Comparison of ENCODE assay signal across 14 mouse cellular contexts in the genomic region with DNA sequence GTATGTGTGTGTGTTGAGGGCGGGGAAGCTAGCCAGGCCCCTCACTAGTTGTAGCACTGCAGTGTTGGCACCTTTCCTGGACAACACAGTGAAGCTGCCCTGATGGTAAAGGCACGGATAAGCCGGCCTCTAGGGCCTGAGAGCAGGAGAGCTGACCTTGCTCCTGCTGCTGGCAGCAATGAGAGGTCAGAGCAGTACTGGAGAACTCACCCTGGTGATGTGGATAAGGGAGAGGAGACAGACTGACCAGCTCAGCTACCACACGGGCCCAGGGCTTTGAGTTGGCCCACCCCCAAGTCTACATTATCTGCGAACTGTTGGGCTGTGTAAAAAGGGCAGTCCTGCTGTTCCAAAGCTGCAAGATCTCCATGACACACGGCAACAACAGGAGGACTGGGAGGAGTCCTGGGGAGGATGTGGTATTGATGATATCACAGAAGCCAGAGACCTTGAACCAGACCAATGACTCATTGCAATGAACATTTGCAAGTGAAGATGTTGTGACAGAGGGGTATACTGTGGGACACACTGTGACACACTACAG.
A peak's percentile ranks its signal among the peaks of the same experiment; 100 is the strongest.
DNase-seq lines count a peak whose midpoint lies in the region; ATAC-seq lines count a peak whose summit lies in the region.
"Had no signal": no experiment of that assay in that cellular context is flagged by ENCODE, and none has a peak within 500 bp of the region (broad histone marks: within the 10 kb centered on the region; RNA-seq: fewer than 3 reads in every experiment).

No protein-coding gene starts in this region.

- H3K4me3 ChIP-seq in hindbrain, embryonic 10.5 days = no peak overlapping the region
- H3K4me3 ChIP-seq in hindbrain, embryonic 12.5 days = no peak overlapping the region
- no peak overlapping the region for H3K4me3 ChIP-seq in midbrain, embryonic 16.5 days (ENCODE audit: low read depth, low read length)
- H3K4me3 ChIP-seq: erythroblast, embryonic 14.5 days; intestine, embryonic 15.5 days; neural tube, embryonic 12.5 days had no signal

- 79% methylated on average over 6 of the region's 6 CpGs for WGBS in hindbrain, embryonic 10.5 days
- 77% methylated on average over 6 of the region's 6 CpGs for WGBS in hindbrain, embryonic 12.5 days
- WGBS in midbrain, embryonic 16.5 days = 67% methylated on average over 6 of the region's 6 CpGs

- no peaks in the 10 kb centered on the region for H3K27me3 ChIP-seq in hindbrain, embryonic 10.5 days (ENCODE audit: insufficient read depth, poor library complexity, severe bottlenecking)
- H3K27me3 ChIP-seq in hindbrain, embryonic 12.5 days = no peaks in the 10 kb centered on the region
- no peaks in the 10 kb centered on the region for H3K27me3 ChIP-seq in midbrain, embryonic 16.5 days (ENCODE audit: control insufficient read depth, insufficient read depth, low read depth, low read length)
- H3K27me3 ChIP-seq: intestine, embryonic 15.5 days; neural tube, embryonic 12.5 days had no signal

- H3K36me3 ChIP-seq in hindbrain, embryonic 10.5 days = no peaks in the 10 kb centered on the region
- no peaks in the 10 kb centered on the region for H3K36me3 ChIP-seq in hindbrain, embryonic 12.5 days
- no peaks in the 10 kb centered on the region for H3K36me3 ChIP-seq in midbrain, embryonic 16.5 days (ENCODE audit: control insufficient read depth, insufficient read depth, low read length)
- H3K36me3 ChIP-seq: intestine, embryonic 15.5 days; neural tube, embryonic 12.5 days had no signal

- H3K4me1 ChIP-seq in hindbrain, embryonic 10.5 days (replicated peaks) = peaks cover 13% of the 10 kb centered on the region
- H3K4me1 ChIP-seq in hindbrain, embryonic 12.5 days = peaks cover 14% of the 10 kb centered on the region
- H3K4me1 ChIP-seq in midbrain, embryonic 16.5 days (ENCODE audit: control insufficient read depth, insufficient read depth, low read length) = peaks cover 23% of the 10 kb centered on the region
- H3K4me1 ChIP-seq: intestine, embryonic 15.5 days; neural tube, embryonic 12.5 days had no signal

- no peaks in the 10 kb centered on the region for H3K9me3 ChIP-seq in hindbrain, embryonic 10.5 days
- no peaks in the 10 kb centered on the region for H3K9me3 ChIP-seq in hindbrain, embryonic 12.5 days (replicated peaks)
- H3K9me3 ChIP-seq in midbrain, embryonic 16.5 days (replicated peaks; ENCODE audit: control insufficient read depth, low read length, poor library complexity, severe bottlenecking) = no peaks in the 10 kb centered on the region
- H3K9me3 ChIP-seq: intestine, embryonic 15.5 days; neural tube, embryonic 12.5 days had no signal

- ATAC-seq in hindbrain, embryonic 12.5 days (ENCODE audit: low FRiP score) = no peak
- ATAC-seq in CD4-positive, CD25-positive, alpha-beta regulatory T cell, adult 4 months = peak; percentile 32
- ATAC-seq in midbrain, embryonic 16.5 days = no peak
- ATAC-seq: intestine, embryonic 15.5 days; Patski had no signal

- H3K27ac ChIP-seq in hindbrain, embryonic 10.5 days = 0 out of 2 replicates have a peak overlapping the region, but pooled peaks have one; percentile 12
- H3K27ac ChIP-seq in hindbrain, embryonic 12.5 days = no peak overlapping the region
- no peak overlapping the region for H3K27ac ChIP-seq in midbrain, embryonic 16.5 days (ENCODE audit: low read length)
- H3K27ac ChIP-seq: intestine, embryonic 15.5 days; neural tube, embryonic 12.5 days had no signal

- H3K4me2 ChIP-seq in hindbrain, embryonic 12.5 days (replicated peaks) = no peak overlapping the region
- no peak overlapping the region for H3K4me2 ChIP-seq in midbrain, embryonic 16.5 days (ENCODE audit: low read length)
- H3K4me2 ChIP-seq: intestine, embryonic 15.5 days; neural tube, embryonic 12.5 days had no signal

- no peak for DNase-seq in hindbrain, embryonic 10.5 days (ENCODE audit: low spot score)
- peak; percentile 96 for DNase-seq in 416B (ENCODE audit: low read depth)
- peak; percentile 16 for DNase-seq in c-Kit-positive CD71-negative TER-119-negative erythroid progenitor cells, embryonic 14.5 days (ENCODE audit: low read depth)
- no peak for DNase-seq in spleen, adult 12 weeks (ENCODE audit: low spot score)
- DNase-seq: cerebellum, postnatal 36 days; kidney, postnatal 36 days; right cerebral cortex, adult 18-20 months had no signal

- H3K9ac ChIP-seq in hindbrain, embryonic 12.5 days = no peak overlapping the region
- H3K9ac ChIP-seq in midbrain, embryonic 16.5 days (ENCODE audit: low read depth, low read length) = no peak overlapping the region
- H3K9ac ChIP-seq: intestine, embryonic 15.5 days; neural tube, embryonic 12.5 days had no signal

Comparison
In these comparisons a context has a peak if more than half of its experiments do, and no peak if none do; other contexts are left out.
1. DNase-seq: peak in 416B (single experiment) and c-Kit-positive CD71-negative TER-119-negative erythroid progenitor cells, embryonic 14.5 days (single experiment); none in hindbrain, embryonic 10.5 days (single experiment) and spleen, adult 12 weeks (single experiment).